Mouse (Mus musculus) granulocyte monocyte progenitor cell, adult 5-6 weeks (primary cell): ENCODE measurements around the gene Ndufab1. TPM values are rescaled to one million over a fixed set of nuclear protein-coding genes. Genes with fewer than 3 reads are reported as not detected.

Experiments used
- ATAC-seq: replicated peaks from 2 replicates; pipeline ENCODE4 v1.8.0; 2016; ENCODE audit warnings: mild to moderate bottlenecking, moderate TSS enrichment, inconsistent platforms; ENCODE audit not compliant: poor library complexity, severe bottlenecking
- total RNA-seq, 2 experiments: library from RNA; stranded (forward) in 1 of 2; stranded (reverse) in 1 of 2; fragments of 200-712, 200-1000 nt in 1 of 2; fragments of >200 nt in 1 of 2; fragmentation: Nextera tagmentation in 1 of 2; gene quantifications; 2 replicates each; pipeline ENCODE4 v1.2.3; 2014 to 2017

The Ndufab1 gene
- total RNA-seq, 2 experiments from 2014 or later: 102 to 218 TPM

DNA sequence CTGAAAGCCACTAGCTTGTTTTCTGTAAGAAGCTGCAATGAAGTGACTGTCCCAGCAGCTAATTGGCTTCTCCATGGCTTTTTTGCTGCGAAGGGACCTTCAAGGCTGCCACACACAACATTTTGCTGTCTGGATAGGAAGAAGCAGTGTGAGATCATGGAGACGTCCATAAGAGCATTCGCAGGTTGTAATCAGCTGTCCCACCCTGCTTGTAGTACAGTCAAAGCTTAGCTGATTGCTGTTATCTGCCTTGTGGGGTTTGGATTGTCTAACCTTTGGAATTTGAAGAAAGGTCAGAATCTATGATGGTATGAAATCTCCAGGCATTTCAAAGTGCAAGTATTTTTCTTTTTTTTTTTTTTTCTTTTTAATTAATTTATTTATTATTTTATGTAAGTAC lies 27.3 kb downstream of the Ndufab1 start:
- no peak for ATAC-seq

DNA sequence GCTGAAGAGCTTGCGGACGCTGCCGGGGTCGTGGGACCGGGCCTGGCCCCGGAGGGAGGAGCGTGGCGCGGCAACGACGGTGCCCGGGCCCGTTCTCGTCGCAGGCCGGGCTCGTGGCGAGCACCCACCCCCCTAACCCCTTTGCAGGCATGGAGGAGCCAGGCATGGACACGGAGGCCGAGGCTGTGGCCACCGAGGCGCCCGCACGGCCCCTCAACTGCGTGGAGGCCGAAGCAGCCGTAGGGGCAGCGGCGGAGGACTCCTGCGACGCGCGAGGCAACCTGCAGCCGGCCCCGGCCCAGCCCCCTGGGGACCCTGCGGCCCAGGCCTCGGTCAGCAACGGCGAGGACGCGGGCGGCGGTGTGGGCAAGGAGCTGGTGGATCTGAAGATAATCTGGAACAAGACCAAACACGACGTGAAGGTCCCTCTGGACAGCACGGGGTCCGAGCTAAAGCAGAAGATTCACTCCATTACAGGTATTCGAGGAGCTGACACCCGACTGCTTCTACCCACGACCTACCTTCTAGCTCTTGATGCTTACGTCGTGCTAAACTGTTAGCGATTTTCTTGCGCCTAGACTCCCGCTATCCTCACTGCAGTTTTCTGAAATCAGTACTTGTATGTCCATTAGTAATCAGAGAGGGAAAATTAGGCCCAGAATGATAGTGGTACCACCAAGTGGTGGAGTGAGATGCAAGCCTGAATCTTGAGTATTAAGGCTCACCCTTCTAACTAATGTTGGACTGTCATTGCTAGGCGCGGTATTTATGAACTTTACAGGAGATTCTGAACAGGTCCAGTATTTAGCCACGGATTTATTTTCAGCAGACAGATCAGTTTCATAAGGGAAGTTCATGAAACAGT lies 33.9 kb downstream of the Ndufab1 start:
- no peak for ATAC-seq

- ATAC-seq: peak; percentile 84
These were observed 34.7 kb downstream of the Ndufab1 start, which contains the start of the genes Ubfd1 and Ears2 for GRCm38 (mm10) chr7:122066945-122067516. Gene Ubfd1, plus strand, starts transcription at chr7:122067175. Gene Ears2, minus strand, starts transcription at chr7:122067263.

- ATAC-seq: no peak
These were observed 35.4 kb downstream of the Ndufab1 start for GRCm38 (mm10) chr7:122066102-122066944.

DNA sequence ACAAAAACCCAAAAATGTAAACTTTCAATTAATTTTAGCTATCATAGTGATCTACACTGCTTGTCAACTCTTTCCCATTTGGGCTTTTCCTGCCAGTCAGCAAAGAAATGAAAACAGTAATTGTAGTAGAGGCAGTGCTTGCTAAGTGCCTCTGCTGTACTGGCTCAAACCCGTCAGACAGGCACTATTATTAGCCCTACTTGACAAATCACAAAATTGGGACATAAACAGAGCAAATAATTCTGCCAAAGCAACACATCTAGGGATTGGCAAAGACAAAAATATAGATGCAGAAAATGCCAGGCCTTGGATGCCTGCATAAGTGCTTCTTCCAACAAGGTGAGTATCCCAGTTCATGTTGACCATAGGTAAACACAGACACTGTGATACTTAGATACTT lies 36.0 kb downstream of the Ndufab1 start:
- ATAC-seq: no peak

DNA sequence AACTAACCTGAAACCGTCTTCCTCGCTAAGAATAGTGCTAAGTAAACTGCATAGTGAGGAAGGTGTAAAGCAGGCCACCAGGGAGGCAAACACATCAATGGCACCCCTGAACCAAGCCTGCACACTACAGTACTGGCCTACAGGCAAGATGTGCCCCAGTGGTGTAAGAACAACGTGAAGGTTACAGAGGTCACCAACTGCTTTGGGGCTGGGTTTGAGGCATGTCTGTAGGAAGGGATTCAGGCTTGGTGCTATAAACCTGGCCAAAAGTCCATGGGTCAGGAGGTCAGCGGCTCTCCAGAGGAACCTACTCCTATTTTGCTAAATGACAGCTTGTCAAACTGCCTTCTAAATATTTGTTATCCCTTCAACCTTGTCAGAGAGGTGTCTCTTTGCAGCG lies 45.1 kb downstream of the Ndufab1 start:
- ATAC-seq: no peak

- ATAC-seq: no peak
These were observed 50.9 kb downstream of the Ndufab1 start for GRCm38 (mm10) chr7:122050834-122051233.

- ATAC-seq: no peak
These were observed 53.5 kb downstream of the Ndufab1 start for GRCm38 (mm10) chr7:122048191-122048590.

GRCm38 (mm10) chr7:122046813-122047212 lies 54.9 kb downstream of the Ndufab1 start:
- peak; percentile 90 for ATAC-seq

DNA sequence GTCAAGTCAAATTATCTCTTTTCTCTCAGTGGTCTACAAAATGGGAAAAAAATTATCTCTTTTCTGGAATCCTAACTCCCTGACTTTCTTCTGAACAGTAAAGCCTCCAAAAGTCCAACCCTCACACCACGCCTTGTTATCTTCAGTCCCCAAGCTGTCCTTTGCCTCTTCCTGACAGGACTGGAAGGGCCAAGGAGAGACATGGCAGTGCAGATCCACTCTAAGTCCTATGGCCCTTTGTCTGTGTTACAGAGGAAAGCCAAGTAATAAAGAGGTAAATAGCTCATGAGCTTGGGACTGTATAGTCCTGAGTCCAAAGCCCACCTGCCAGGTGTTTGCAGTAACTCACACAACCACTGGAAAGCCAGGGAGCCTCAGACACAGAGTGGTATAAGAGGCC lies 56.0 kb downstream of the Ndufab1 start:
- ATAC-seq: no peak

DNA sequence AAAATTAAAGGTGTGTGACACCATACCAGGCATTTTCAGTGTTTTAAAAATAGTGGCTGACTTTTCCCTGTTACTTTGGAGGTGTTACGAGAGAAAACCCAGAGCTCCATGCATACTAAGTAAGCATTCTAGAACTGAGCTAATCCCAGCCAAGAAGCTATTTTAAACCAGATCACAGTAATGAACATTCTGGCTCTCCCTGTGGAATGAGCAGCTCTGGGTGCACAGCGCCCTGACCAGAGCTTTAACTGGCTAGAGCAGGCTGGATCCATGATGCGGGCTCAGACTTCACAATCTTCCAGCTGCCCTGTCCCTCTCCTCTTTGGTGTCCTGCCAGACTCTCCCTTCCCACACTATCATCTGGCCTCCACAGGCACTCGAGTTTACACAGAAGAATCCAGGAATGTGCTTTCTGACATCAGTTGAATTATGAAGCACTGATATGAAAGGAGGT lies 56.5 kb downstream of the Ndufab1 start:
- no peak for ATAC-seq

DNA sequence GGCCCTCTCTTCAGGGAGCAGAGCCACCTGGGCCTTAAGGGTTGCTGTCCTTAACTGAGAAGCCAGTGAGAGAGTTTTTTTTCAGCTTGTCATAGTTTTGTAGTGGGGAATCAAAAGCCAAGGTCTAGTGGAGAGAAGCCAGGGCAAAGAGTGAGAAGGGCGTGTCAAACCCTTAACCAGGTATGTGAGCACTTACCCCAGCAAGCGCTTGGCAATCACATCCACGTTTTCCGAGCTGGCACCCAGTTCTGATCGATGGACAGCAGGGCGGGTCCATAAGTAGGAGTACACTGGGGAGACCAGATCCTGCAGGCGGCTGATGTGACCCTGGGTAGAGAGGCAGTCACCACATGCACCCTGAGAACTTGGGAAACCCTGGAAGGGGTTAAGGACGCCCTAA lies 57.6 kb downstream of the Ndufab1 start:
- ATAC-seq: no peak

Other genes with a start within 250 kb of the Ndufab1 start
- gene Scnn1b, start 236.8 kb downstream of the Ndufab1 start, total RNA-seq (2014; fragmentation: Nextera tagmentation): not detected in 2 replicates
- gene Scnn1b, start 236.8 kb downstream of the Ndufab1 start, total RNA-seq (2017): not detected in 2 replicates
- 18.0 and 24.0 TPM in 2 replicates for gene Cog7, start 120.2 kb downstream of the Ndufab1 start, total RNA-seq (2014; fragmentation: Nextera tagmentation)
- 16.9 and 20.0 TPM in 2 replicates for gene Cog7, start 120.2 kb downstream of the Ndufab1 start, total RNA-seq (2017)
- 22.6 and 24.3 TPM in 2 replicates for gene Gga2, start 80.7 kb downstream of the Ndufab1 start, total RNA-seq (2014; fragmentation: Nextera tagmentation)
- 19.2 and 21.0 TPM in 2 replicates for gene Gga2, start 80.7 kb downstream of the Ndufab1 start, total RNA-seq (2017)
- 40.0 and 41.5 TPM in 2 replicates for gene Ubfd1, start 34.7 kb downstream of the Ndufab1 start, total RNA-seq (2014; fragmentation: Nextera tagmentation)
- 35.7 and 36.5 TPM in 2 replicates for gene Ubfd1, start 34.7 kb downstream of the Ndufab1 start, total RNA-seq (2017)
- gene Ears2, start 34.6 kb downstream of the Ndufab1 start, total RNA-seq (2014; fragmentation: Nextera tagmentation): 7.0 and 12.1 TPM in 2 replicates
- gene Ears2, start 34.6 kb downstream of the Ndufab1 start, total RNA-seq (2017): 5.8 and 7.2 TPM in 2 replicates
- gene Palb2, start 31.1 kb upstream of the Ndufab1 start, total RNA-seq (2014; fragmentation: Nextera tagmentation): 40.6 and 41.8 TPM in 2 replicates
- gene Palb2, start 31.1 kb upstream of the Ndufab1 start, total RNA-seq (2017): 20.4 and 26.4 TPM in 2 replicates
- 62.6 and 69.1 TPM in 2 replicates for gene Dctn5, start 31.2 kb upstream of the Ndufab1 start, total RNA-seq (2014; fragmentation: Nextera tagmentation)
- 72.8 and 79.9 TPM in 2 replicates for gene Dctn5, start 31.2 kb upstream of the Ndufab1 start, total RNA-seq (2017)
- 13.4 and 25.5 TPM in 2 replicates for gene Plk1, start 57.6 kb upstream of the Ndufab1 start, total RNA-seq (2014; fragmentation: Nextera tagmentation)
- gene Plk1, start 57.6 kb upstream of the Ndufab1 start, total RNA-seq (2017): 31.7 and 34.6 TPM in 2 replicates
- not detected in 2 replicates for gene Ern2, start 84.3 kb upstream of the Ndufab1 start, total RNA-seq (2014; fragmentation: Nextera tagmentation)
- gene Ern2, start 84.3 kb upstream of the Ndufab1 start, total RNA-seq (2017): not detected in 2 replicates
- gene Chp2, start 117.6 kb upstream of the Ndufab1 start, total RNA-seq (2014; fragmentation: Nextera tagmentation): 1.7 TPM in 1 of 2 replicates, not detected in the other
- gene Chp2, start 117.6 kb upstream of the Ndufab1 start, total RNA-seq (2017): not detected in 2 replicates
- 22.6 and 25.8 TPM in 2 replicates for gene Prkcb, start 186.9 kb upstream of the Ndufab1 start, total RNA-seq (2014; fragmentation: Nextera tagmentation)
- gene Prkcb, start 186.9 kb upstream of the Ndufab1 start, total RNA-seq (2017): 21.4 and 27.1 TPM in 2 replicates